Comparison of ENCODE assay signal across 29 mouse cellular contexts in genomic region chr13:75547791-75548190, GRCm38 (mm10).
DNase-seq lines count a peak whose midpoint lies in the region; ATAC-seq and TF ChIP-seq lines count a peak whose summit lies in the region.
"Had no signal": no experiment of that assay in that cellular context is flagged by ENCODE, and none has a peak within 500 bp of the region (broad histone marks: within the 10 kb centered on the region; RNA-seq: fewer than 3 reads in every experiment).

No protein-coding gene starts in this region.

- no peak for ATAC-seq in liver, postnatal 0 days
- ATAC-seq: forebrain, embryonic 14.5 days; forebrain, postnatal 0 days; hindbrain, embryonic 16.5 days; Patski had no signal

- no peaks in the 10 kb centered on the region for H3K36me3 ChIP-seq in kidney, adult 2 months (ENCODE audit: control insufficient read depth, insufficient read depth, low read length)
- H3K36me3 ChIP-seq in liver, adult 2 months (ENCODE audit: control insufficient read depth, insufficient read depth, low read length) = no peaks in the 10 kb centered on the region
- no peaks in the 10 kb centered on the region for H3K36me3 ChIP-seq in liver, postnatal 0 days (replicated peaks; ENCODE audit: insufficient read depth, low read length)
- H3K36me3 ChIP-seq: embryonic facial prominence, embryonic 12.5 days; embryonic facial prominence, embryonic 15.5 days; G1E; heart, embryonic 12.5 days; heart, embryonic 15.5 days; hindbrain, embryonic 10.5 days; hindbrain, embryonic 13.5 days had no signal

- TF ChIP-seq POLR2A in kidney, adult 2 months (IDR thresholded peaks at IDR 0.05; ENCODE audit: low read depth, low read length) = no peak
- no peak for TF ChIP-seq POLR2A in liver, adult 2 months (IDR thresholded peaks at IDR 0.05; ENCODE audit: extremely low read depth, insufficient read depth, low read length)

- peak; percentile 76 for DNase-seq in kidney, adult 2 months
- DNase-seq in kidney, adult 18-20 months = no peak
- DNase-seq in liver, adult 2 months (ENCODE audit: extremely low read depth, low read depth, low spot score) = peak; percentile 39
- no peak for DNase-seq in liver, postnatal 0 days
- peak; percentile 60 to 73 for DNase-seq in kidney, postnatal 36 days
- DNase-seq in lung, postnatal 25 days (ENCODE audit: low spot score) = no peak
- DNase-seq: adrenal gland, postnatal 10 days; adrenal gland, postnatal 36 days; B cell, adult 2 months; cerebellum, adult 18-20 months; cerebellum, adult 9-10 months; cerebellum, postnatal 14 days; forebrain, postnatal 0 days; gastrocnemius, adult 2 months; gastrocnemius, postnatal 14 days; heart, adult 18-20 months; heart, postnatal 10 days; heart, postnatal 36 days had no signal

- WGBS in kidney, adult 2 months = 21% methylated on average over 3 of the region's 3 CpGs
- 19% methylated on average over 3 of the region's 3 CpGs for WGBS in liver, adult 2 months
- 31% methylated on average over 3 of the region's 3 CpGs for WGBS in liver, postnatal 0 days (ENCODE audit: insufficient replicate concordance)

- H3K27me3 ChIP-seq in kidney, adult 2 months (replicated peaks; ENCODE audit: control insufficient read depth, insufficient read depth, low read length) = no peaks in the 10 kb centered on the region
- H3K27me3 ChIP-seq in liver, adult 2 months (ENCODE audit: control insufficient read depth, insufficient read depth, low read length) = no peaks in the 10 kb centered on the region
- no peaks in the 10 kb centered on the region for H3K27me3 ChIP-seq in liver, postnatal 0 days (ENCODE audit: insufficient read depth, low read length)
- H3K27me3 ChIP-seq: CH12.LX; embryonic facial prominence, embryonic 12.5 days; embryonic facial prominence, embryonic 15.5 days; heart, embryonic 12.5 days; heart, embryonic 15.5 days; hindbrain, embryonic 13.5 days; Patski had no signal

- H3K27ac ChIP-seq in kidney, adult 2 months (ENCODE audit: insufficient read depth, low read depth, low read length) = peak overlapping the region; percentile 12; the same call in 1 of the 2 replicates
- H3K27ac ChIP-seq in liver, adult 2 months (replicated peaks; ENCODE audit: insufficient read depth, low read depth, low read length) = no peak overlapping the region
- H3K27ac ChIP-seq in liver, postnatal 0 days (ENCODE audit: low read depth) = no peak overlapping the region
- H3K27ac ChIP-seq: embryonic facial prominence, embryonic 12.5 days; embryonic facial prominence, embryonic 15.5 days; gastrocnemius, adult 2 months; heart, embryonic 15.5 days; hindbrain, embryonic 10.5 days; hindbrain, embryonic 13.5 days had no signal

- H3K4me3 ChIP-seq in kidney, adult 2 months (ENCODE audit: insufficient read depth, low read depth, low read length) = no peak overlapping the region
- H3K4me3 ChIP-seq in liver, adult 2 months (ENCODE audit: insufficient read depth, low read depth, low read length) = no peak overlapping the region
- H3K4me3 ChIP-seq in liver, postnatal 0 days (ENCODE audit: low read depth, low read length) = no peak overlapping the region
- H3K4me3 ChIP-seq: embryonic facial prominence, embryonic 12.5 days; embryonic facial prominence, embryonic 15.5 days; gastrocnemius, adult 2 months; heart, embryonic 12.5 days; heart, embryonic 15.5 days; hindbrain, embryonic 10.5 days; hindbrain, embryonic 13.5 days had no signal

- no peak overlapping the region for H3K4me2 ChIP-seq in liver, postnatal 0 days (ENCODE audit: low read depth, low read length)
- H3K4me2 ChIP-seq: embryonic facial prominence, embryonic 12.5 days; embryonic facial prominence, embryonic 15.5 days; heart, embryonic 12.5 days; heart, embryonic 15.5 days; hindbrain, embryonic 13.5 days had no signal

- no peak for TF ChIP-seq CTCF in kidney, adult 2 months (conservative IDR thresholded peaks at IDR 0.05; ENCODE audit: insufficient read depth, insufficient read length, low read depth, low read length)
- TF ChIP-seq CTCF in liver, adult 2 months (IDR thresholded peaks at IDR 0.05; ENCODE audit: low read depth, low read length) = no peak
- TF ChIP-seq CTCF in liver, postnatal 0 days (IDR thresholded peaks at IDR 0.05; ENCODE audit: low read depth) = no peak

- TF ChIP-seq EP300 in liver, postnatal 0 days (IDR thresholded peaks at IDR 0.05; ENCODE audit: low read depth) = no peak

- H3K9ac ChIP-seq in liver, adult 2 months (ENCODE audit: low read depth, low read length) = no peak overlapping the region
- H3K9ac ChIP-seq in liver, postnatal 0 days (replicated peaks) = no peak overlapping the region
- H3K9ac ChIP-seq: embryonic facial prominence, embryonic 12.5 days; embryonic facial prominence, embryonic 15.5 days; forebrain, postnatal 0 days; heart, embryonic 12.5 days; heart, embryonic 15.5 days; hindbrain, embryonic 13.5 days had no signal

- peaks cover 4% of the 10 kb centered on the region; the same call in 1 of the 2 replicates for H3K4me1 ChIP-seq in kidney, adult 2 months (ENCODE audit: control insufficient read depth, insufficient read depth, low read length)
- H3K4me1 ChIP-seq in liver, adult 2 months (ENCODE audit: control insufficient read depth, insufficient read depth, low read length) = peaks cover 7% of the 10 kb centered on the region; the same call in 1 of the 2 replicates
- no peaks in the 10 kb centered on the region for H3K4me1 ChIP-seq in liver, postnatal 0 days (ENCODE audit: insufficient read depth)
- H3K4me1 ChIP-seq: embryonic facial prominence, embryonic 12.5 days; embryonic facial prominence, embryonic 15.5 days; heart, embryonic 12.5 days; heart, embryonic 15.5 days; hindbrain, embryonic 10.5 days; hindbrain, embryonic 13.5 days had no signal

- H3K79me2 ChIP-seq in liver, adult 2 months (ENCODE audit: control insufficient read depth, insufficient read depth, low read length) = no peaks in the 10 kb centered on the region

- H3K9me3 ChIP-seq in liver, postnatal 0 days (ENCODE audit: low read length) = no peaks in the 10 kb centered on the region
- H3K9me3 ChIP-seq: embryonic facial prominence, embryonic 12.5 days; embryonic facial prominence, embryonic 15.5 days; G1E; heart, embryonic 12.5 days; heart, embryonic 15.5 days; hindbrain, embryonic 10.5 days; hindbrain, embryonic 13.5 days had no signal

Comparison
In these comparisons a context has a peak if more than half of its experiments do, and no peak if none do; other contexts are left out.
1. DNase-seq: peak in kidney, adult 2 months (single experiment), liver, adult 2 months (single experiment) and kidney, postnatal 36 days (2 of 2); none in kidney, adult 18-20 months (single experiment), liver, postnatal 0 days (single experiment) and lung, postnatal 25 days (single experiment).